In the genomic region with DNA sequence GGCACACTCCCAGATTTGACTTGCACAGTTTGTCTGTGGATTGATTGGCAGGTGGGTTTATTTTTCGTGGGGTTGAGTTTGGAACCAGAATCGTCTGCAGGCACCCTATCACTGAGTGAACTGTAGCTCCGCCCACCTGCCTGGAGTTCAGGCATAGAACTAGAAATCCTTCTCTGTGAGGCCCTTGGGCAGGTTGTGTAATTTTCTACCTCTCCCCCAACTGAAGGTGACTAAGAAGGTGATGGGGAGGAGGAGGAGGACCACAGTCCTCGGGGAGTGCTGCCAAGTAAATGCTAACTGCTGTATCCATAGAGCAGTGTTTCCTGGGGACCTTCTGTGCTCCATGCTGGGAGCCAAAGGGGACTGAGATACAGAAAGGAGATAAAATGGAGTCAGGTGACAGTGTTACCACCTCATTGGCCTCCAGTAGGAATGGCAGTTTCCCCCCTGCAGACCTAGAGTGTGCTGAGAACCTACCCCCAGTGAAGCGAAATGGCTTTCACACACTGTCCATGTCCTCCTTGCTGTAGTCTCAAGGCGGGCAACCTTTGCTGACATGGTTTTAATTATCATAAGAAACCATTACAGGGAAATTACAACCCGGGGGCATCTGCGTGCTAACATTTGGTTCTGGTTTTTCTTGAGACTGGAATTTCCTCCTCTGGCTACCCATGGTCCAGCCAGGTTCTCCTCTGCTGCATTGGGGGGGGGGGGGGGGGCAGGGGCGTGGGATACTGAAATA, we compare ENCODE assay signal across 11 mouse cellular contexts.
DNase-seq lines count a peak whose midpoint lies in the region; ATAC-seq and TF ChIP-seq lines count a peak whose summit lies in the region.
"Had no signal": no experiment of that assay in that cellular context is flagged by ENCODE, and none has a peak within 500 bp of the region (broad histone marks: within the 10 kb centered on the region; RNA-seq: fewer than 3 reads in every experiment).

No protein-coding gene starts in this region.

- peak overlapping the region; percentile 9; the same call in 1 of the 2 replicates for H3K4me2 ChIP-seq in limb, embryonic 13.5 days (replicated peaks)

- H3K27me3 ChIP-seq in kidney, adult 2 months (replicated peaks; ENCODE audit: control insufficient read depth, insufficient read depth, low read length): no peaks in the 10 kb centered on the region
- peaks cover 36% of the 10 kb centered on the region for H3K27me3 ChIP-seq in limb, embryonic 13.5 days

- H3K4me1 ChIP-seq in kidney, adult 2 months (ENCODE audit: control insufficient read depth, insufficient read depth, low read length): no peaks in the 10 kb centered on the region
- peaks cover 16% of the 10 kb centered on the region for H3K4me1 ChIP-seq in limb, embryonic 13.5 days

- no peaks in the 10 kb centered on the region for H3K36me3 ChIP-seq in kidney, adult 2 months (ENCODE audit: control insufficient read depth, insufficient read depth, low read length)
- no peaks in the 10 kb centered on the region for H3K36me3 ChIP-seq in limb, embryonic 13.5 days

- peak; percentile 39 for DNase-seq in kidney, adult 18-20 months
- DNase-seq in kidney, postnatal 4 days: no peak
- peak; percentile 34 for DNase-seq in ZHBTc4 (ENCODE audit: low read depth, low spot score)
- peak; percentile 57 for DNase-seq in kidney, adult 2 months
- no peak for DNase-seq in layer of hippocampus, adult 8-10 months (ENCODE audit: low spot score in 2 of 2)
- DNase-seq in c-Kit-positive CD71-positive TER-119-positive erythroid progenitor cells, embryonic 14.5 days (ENCODE audit: low spot score): no peak
- no peak for DNase-seq in T-cell, adult 2 months (ENCODE audit: low spot score)
- DNase-seq: cerebellum, adult 11-12 months; forebrain, postnatal 0 days; thymus, adult 2 months had no signal

- H3K9me3 ChIP-seq in limb, embryonic 13.5 days: no peaks in the 10 kb centered on the region

- H3K4me3 ChIP-seq in kidney, adult 2 months (ENCODE audit: insufficient read depth, low read depth, low read length): no peak overlapping the region
- no peak overlapping the region for H3K4me3 ChIP-seq in limb, embryonic 13.5 days

- 60% methylated on average over 9 of the region's 9 CpGs for WGBS in kidney, adult 2 months
- WGBS in limb, embryonic 13.5 days: 25% methylated on average over 9 of the region's 9 CpGs

- H3K27ac ChIP-seq in kidney, adult 2 months (ENCODE audit: insufficient read depth, low read depth, low read length): no peak overlapping the region
- H3K27ac ChIP-seq in limb, embryonic 13.5 days: no peak overlapping the region; the same call in 1 of the 2 replicates

- TF ChIP-seq CTCF in kidney, adult 2 months (conservative IDR thresholded peaks at IDR 0.05; ENCODE audit: insufficient read depth, insufficient read length, low read depth, low read length): no peak

- ATAC-seq in limb, embryonic 13.5 days (ENCODE audit: low FRiP score, low read depth): no peak
- ATAC-seq: forebrain, postnatal 0 days had no signal

- TF ChIP-seq POLR2A in kidney, adult 2 months (IDR thresholded peaks at IDR 0.05; ENCODE audit: low read depth, low read length): no peak

- H3K9ac ChIP-seq in limb, embryonic 13.5 days: no peak overlapping the region
- H3K9ac ChIP-seq: forebrain, postnatal 0 days had no signal

Comparison
In these comparisons a context has a peak if more than half of its experiments do, and no peak if none do; other contexts are left out.
1. DNase-seq: peak in kidney, adult 18-20 months (single experiment), ZHBTc4 (single experiment) and kidney, adult 2 months (single experiment); none in kidney, postnatal 4 days (0 of 2), layer of hippocampus, adult 8-10 months (0 of 2), c-Kit-positive CD71-positive TER-119-positive erythroid progenitor cells, embryonic 14.5 days (single experiment) and T-cell, adult 2 months (single experiment).